Mouse (Mus musculus) CH12.LX (cell line): Measurements from ENCODE around the gene Stk35. TPM values are rescaled to one million over a fixed set of nuclear protein-coding genes. Genes with fewer than 3 reads are reported as not detected.

Experiments
- DNase-seq: peaks from one replicate; pipeline ENCODE4 v3.0.0-alpha.2; 2013; ENCODE audit errors: extremely low read depth
- H3K27ac ChIP-seq: 2 replicates; pipeline ENCODE4 v1.5.1; 2012; ENCODE audit warnings: low read depth, mild to moderate bottlenecking, control low read depth, moderate library complexity; ENCODE audit not compliant: insufficient read depth
- H3K27me3 ChIP-seq: replicated peaks from 2 replicates; pipeline ENCODE3; 2012; ENCODE audit warnings: inconsistent platforms
- H3K36me3 ChIP-seq, 2 experiments: replicated peaks in 1 of 2; 2 replicates each; pipeline versions ENCODE3 to v1.6.1; 2012; ENCODE audit warnings: inconsistent platforms in 1 of 2, low read length in 1 of 2, mild to moderate bottlenecking in 1 of 2, mixed read lengths in 1 of 2, moderate library complexity in 1 of 2; ENCODE audit not compliant: control insufficient read depth in 1 of 2, insufficient read depth in 1 of 2
- H3K4me1 ChIP-seq, 2 experiments: 2 replicates each; pipeline ENCODE4 v1.6.1; 2012; ENCODE audit warnings: inconsistent platforms in 1 of 2, moderate library complexity in 1 of 2; ENCODE audit not compliant: insufficient read depth in 2 of 2, control insufficient read depth in 1 of 2
- H3K4me2 ChIP-seq: 2 replicates; pipeline ENCODE4 v1.6.1; 2012; ENCODE audit warnings: low read depth, mild to moderate bottlenecking, control low read depth; ENCODE audit not compliant: poor library complexity, insufficient read depth, severe bottlenecking
- H3K4me3 ChIP-seq, 3 experiments: fragments of 150-350 bp in 1 of 3; sonication (generic) in 1 of 3; replicated peaks in 1 of 3; 2 replicates each; pipeline versions ENCODE3 to v1.5.1; 2011 to 2012; ENCODE audit warnings: low read depth in 2 of 3, low read length in 2 of 3, mild to moderate bottlenecking in 2 of 3, moderate library complexity in 2 of 3, control low read depth in 1 of 3, improper control_type of control experiment in 1 of 3, inconsistent platforms in 1 of 3, mixed read lengths in 1 of 3; ENCODE audit not compliant: poor library complexity in 1 of 3
- H3K79me2 ChIP-seq: replicated peaks from 2 replicates; pipeline ENCODE4 v1.6.1; 2012; ENCODE audit warnings: mild to moderate bottlenecking, moderate library complexity; ENCODE audit not compliant: control insufficient read depth, poor library complexity, insufficient read depth, severe bottlenecking; ENCODE audit errors: extremely low read depth
- H3K9ac ChIP-seq: 2 replicates; pipeline ENCODE4 v1.6.1; 2012; ENCODE audit warnings: low read depth, mild to moderate bottlenecking, control low read depth, moderate library complexity; ENCODE audit not compliant: insufficient read depth
- H3K9me3 ChIP-seq: replicated peaks from 2 replicates; pipeline ENCODE3; 2012; ENCODE audit warnings: low read length, inconsistent platforms, mixed read lengths
- BHLHE40 ChIP-seq: IDR thresholded peaks from 2 replicates; pipeline ENCODE4 v1.6.1; 2011; ENCODE audit warnings: mild to moderate bottlenecking, low read depth, low read length, improper control_type of control experiment
- CHD1 ChIP-seq: IDR thresholded peaks from 2 replicates; pipeline ENCODE4 v1.6.1; 2012; ENCODE audit warnings: low read depth, low read length, improper control_type of control experiment, inconsistent platforms
- CTCF ChIP-seq, 2 experiments: IDR thresholded peaks in 1 of 2; conservative IDR thresholded peaks in 1 of 2; 2 replicates each; pipeline ENCODE4 v1.5.1; 2011 to 2012; ENCODE audit warnings: low read depth in 2 of 2, low read length in 2 of 2, improper control_type of control experiment in 1 of 2, inconsistent platforms in 1 of 2, mild to moderate bottlenecking in 1 of 2, moderate library complexity in 1 of 2
- E2F4 ChIP-seq: IDR thresholded peaks from 2 replicates; pipeline ENCODE4 v1.6.1; 2011; ENCODE audit warnings: low read depth, low read length, improper control_type of control experiment; ENCODE audit not compliant: insufficient replicate concordance
- ELF1 ChIP-seq: IDR thresholded peaks from 2 replicates; pipeline ENCODE4 v1.6.1; 2014; ENCODE audit warnings: low read depth, mild to moderate bottlenecking, inconsistent platforms, low read length, improper control_type of control experiment
- HCFC1 ChIP-seq: IDR thresholded peaks from 2 replicates; pipeline ENCODE4 v1.6.1; 2012; ENCODE audit warnings: low read depth, mild to moderate bottlenecking, inconsistent platforms, low read length, improper control_type of control experiment
- IRF4 ChIP-seq: IDR thresholded peaks from 2 replicates; pipeline ENCODE4 v1.6.1; 2014; ENCODE audit warnings: low read depth, mild to moderate bottlenecking, inconsistent platforms, low read length, improper control_type of control experiment
- JUN ChIP-seq: IDR thresholded peaks from 2 replicates; pipeline ENCODE4 v1.6.1; 2011; ENCODE audit warnings: low read depth, mild to moderate bottlenecking, low read length, improper control_type of control experiment, moderate library complexity; ENCODE audit not compliant: insufficient read depth
- JUND ChIP-seq: conservative IDR thresholded peaks from 2 replicates; pipeline ENCODE4 v1.6.1; 2011; ENCODE audit warnings: low read depth, low read length, improper control_type of control experiment
- KAT2A ChIP-seq: IDR thresholded peaks from 2 replicates; pipeline ENCODE4 v1.6.1; 2012; ENCODE audit warnings: low read length, improper control_type of control experiment, inconsistent platforms; ENCODE audit not compliant: insufficient replicate concordance
- MAZ ChIP-seq: IDR thresholded peaks from 2 replicates; pipeline ENCODE4 v1.6.1; 2012; ENCODE audit warnings: low read depth, mild to moderate bottlenecking, inconsistent platforms, low read length, improper control_type of control experiment, moderate library complexity
- MEF2A ChIP-seq: IDR thresholded peaks from 2 replicates; pipeline ENCODE4 v1.6.1; 2014; ENCODE audit warnings: low read depth, mild to moderate bottlenecking, inconsistent platforms, low read length, improper control_type of control experiment, borderline replicate concordance
- MXI1 ChIP-seq: IDR thresholded peaks from 2 replicates; pipeline ENCODE4 v1.6.1; 2011; ENCODE audit warnings: mild to moderate bottlenecking, low read depth, low read length, improper control_type of control experiment
- MYC ChIP-seq: IDR thresholded peaks from 2 replicates; pipeline ENCODE4 v1.6.1; 2011; ENCODE audit warnings: low read depth, mild to moderate bottlenecking, improper control_type of control experiment, low read length
- NELFE ChIP-seq: IDR thresholded peaks from 2 replicates; pipeline ENCODE4 v1.6.1; 2011; ENCODE audit warnings: low read depth, low read length, improper control_type of control experiment
- PAX5 ChIP-seq: IDR thresholded peaks from 2 replicates; pipeline ENCODE4 v1.6.1; 2012; ENCODE audit warnings: low read length, inconsistent platforms, mixed read lengths
- POLR2AphosphoS2 ChIP-seq: IDR thresholded peaks from 2 replicates; pipeline ENCODE4 v1.6.1; 2011; ENCODE audit warnings: low read depth, low read length, improper control_type of control experiment
- RAD21 ChIP-seq: IDR thresholded peaks from 2 replicates; pipeline ENCODE4 v1.6.1; 2011; ENCODE audit warnings: low read depth, mild to moderate bottlenecking, low read length, improper control_type of control experiment, moderate library complexity
- RCOR1 ChIP-seq: conservative IDR thresholded peaks from 2 replicates; pipeline ENCODE4 v1.6.1; 2012; ENCODE audit warnings: low read depth, mild to moderate bottlenecking, inconsistent platforms, low read length, improper control_type of control experiment
- SMC3 ChIP-seq: IDR thresholded peaks from 2 replicates; pipeline ENCODE4 v1.6.1; 2011; ENCODE audit warnings: low read depth, low read length, improper control_type of control experiment
- TBP ChIP-seq: conservative IDR thresholded peaks from 2 replicates; pipeline ENCODE4 v1.6.1; 2011; ENCODE audit warnings: low read depth, low read length, improper control_type of control experiment
- TCF12 ChIP-seq: IDR thresholded peaks from 2 replicates; pipeline ENCODE4 v1.6.1; 2014; ENCODE audit warnings: low read depth, mild to moderate bottlenecking, inconsistent platforms, low read length, improper control_type of control experiment
- USF1 ChIP-seq: IDR thresholded peaks from 2 replicates; pipeline ENCODE4 v1.6.1; 2014; ENCODE audit warnings: low read depth, mild to moderate bottlenecking, inconsistent platforms, low read length, improper control_type of control experiment
- USF2 ChIP-seq: conservative IDR thresholded peaks from 2 replicates; pipeline ENCODE4 v1.6.1; 2011; ENCODE audit warnings: low read depth, low read length, improper control_type of control experiment
- ZC3H11A ChIP-seq: IDR thresholded peaks from 2 replicates; pipeline ENCODE4 v1.6.1; 2012; ENCODE audit warnings: low read depth, mild to moderate bottlenecking, inconsistent platforms, low read length, improper control_type of control experiment
- ZMIZ1 ChIP-seq: IDR thresholded peaks from 2 replicates; pipeline ENCODE4 v1.6.1; 2012; ENCODE audit warnings: low read depth, mild to moderate bottlenecking, inconsistent platforms, low read length, improper control_type of control experiment
- dilution Hi-C: fragments of 300-500 bp; cut with MboI; formaldehyde crosslinking; loops from 2 replicates; pipeline ENCODE4 v1.14.3; 2020; ENCODE audit warnings: low sequenced_read_pairs; ENCODE audit not compliant: extremely low pct_unique_long_range_greater_than_20kb, extremely low pct_ligation_motif_present
- in situ Hi-C: fragments of 300-500 bp; cut with MboI; formaldehyde crosslinking; loops from 3 replicates; pipeline ENCODE4 v1.14.3; 2019; ENCODE audit warnings: low sequenced_read_pairs, low pct_ligation_motif_present, low pct_unique_long_range_greater_than_20kb, mixed read lengths
- polyA plus RNA-seq: library from polyadenylated mRNA; unstranded; fragments of >175 nt; gene quantifications from 2 replicates; pipeline ENCODE4 v1.2.1, GENCODE M21; 2012; ENCODE audit warnings: low read depth; ENCODE audit not compliant: insufficient read length
- total RNA-seq, 2 experiments: library from RNA; depleted of rRNA; stranded (reverse); fragments of 300-350 nt in 1 of 2; fragments of >200 nt in 1 of 2; gene quantifications; 2 replicates each; pipeline ENCODE4 v1.2.3; 2012 to 2014

Stk35 gene
- total and polyA plus RNA-seq, 3 experiments, result 4.5 to 22.7 (median 7.3) TPM

- in situ Hi-C loops (loop anchor here (10.0 kb wide), 1 partner anchor 171 kb away; no protein-coding TSS in a partner anchor), dilution Hi-C loops (no loop called here)
- Histone ChIP-seq H3K79me2 (no peaks in the 10 kb centered on the region), H3K9ac (no peak overlapping the region), H3K27me3 (peaks cover 2% of the 10 kb centered on the region), H3K36me3 (no peaks in the 10 kb centered on the region), H3K27ac (no peak overlapping the region), H3K4me2 (no peak overlapping the region), H3K4me3 (no peak overlapping the region), H3K4me1 (peaks cover 0 to under 1% of the 10 kb centered on the region in 2 experiments; a peak in 1 of 4 replicates), H3K9me3 (no peaks in the 10 kb centered on the region)
- no peak for DNase-seq
- TF ChIP-seq TCF12, result no peak
- TF ChIP-seq MEF2A, result no peak
- no peak for TF ChIP-seq USF1
- no peak for TF ChIP-seq IRF4
- no peak for TF ChIP-seq MAZ
- TF ChIP-seq NELFE, result no peak
- no peak for TF ChIP-seq CTCF (conservative IDR thresholded peaks at IDR 0.05 in 1 of 2, IDR thresholded peaks at IDR 0.05 in 1 of 2; ENCODE audit: low read depth in 2 of 2, low read length in 2 of 2)
- TF ChIP-seq RAD21, result no peak
- TF ChIP-seq E2F4, result no peak
- TF ChIP-seq USF2, result no peak
- no peak for TF ChIP-seq BHLHE40
- no peak for TF ChIP-seq HCFC1
- no peak for TF ChIP-seq JUN
Measured at GRCm38 (mm10) chr2:129845826-129846225, 45.5 kb downstream of the Stk35 start.

GRCm38 (mm10) chr2:129846501-129846900, 46.2 kb downstream of the Stk35 start:
- no peak for DNase-seq
- in situ Hi-C loops (loop anchor here (10.0 kb wide), 1 partner anchor 172 kb away; no protein-coding TSS in a partner anchor), dilution Hi-C loops (no loop called here)
- no peak overlapping the region for H3K4me3 ChIP-seq
- no peaks in the 10 kb centered on the region for H3K36me3 ChIP-seq
- H3K9me3 ChIP-seq, result no peaks in the 10 kb centered on the region
- no peak overlapping the region for H3K4me2 ChIP-seq
- H3K27me3 ChIP-seq, result peaks cover 2% of the 10 kb centered on the region
- H3K27ac ChIP-seq, result no peak overlapping the region
- peaks cover 0 to 7% of the 10 kb centered on the region in 2 experiments; a peak in 2 of 4 replicates for H3K4me1 ChIP-seq
- no peak overlapping the region for H3K9ac ChIP-seq
- TF ChIP-seq KAT2A, result no peak
- TF ChIP-seq ZMIZ1, result no peak
- no peak for TF ChIP-seq RCOR1
- no peak for TF ChIP-seq ZC3H11A
- TF ChIP-seq CHD1, result no peak
- TF ChIP-seq HCFC1, result no peak
- TF ChIP-seq SMC3, result no peak
- no peak for TF ChIP-seq JUND
- no peak for TF ChIP-seq TBP
- TF ChIP-seq MXI1, result no peak
- no peak for TF ChIP-seq JUN
- TF ChIP-seq MYC, result no peak
- no peak for TF ChIP-seq CTCF (conservative IDR thresholded peaks at IDR 0.05 in 1 of 2, IDR thresholded peaks at IDR 0.05 in 1 of 2; ENCODE audit: low read depth in 2 of 2, low read length in 2 of 2)
- TF ChIP-seq PAX5, result no peak
- no peak for TF ChIP-seq ELF1
- TF ChIP-seq POLR2AphosphoS2, result no peak
- no peak for TF ChIP-seq TCF12
- no peak for TF ChIP-seq IRF4
- H3K79me2 ChIP-seq, result no peaks in the 10 kb centered on the region
